25 mouse cellular contexts compared by ENCODE assay signal in the genomic region with DNA sequence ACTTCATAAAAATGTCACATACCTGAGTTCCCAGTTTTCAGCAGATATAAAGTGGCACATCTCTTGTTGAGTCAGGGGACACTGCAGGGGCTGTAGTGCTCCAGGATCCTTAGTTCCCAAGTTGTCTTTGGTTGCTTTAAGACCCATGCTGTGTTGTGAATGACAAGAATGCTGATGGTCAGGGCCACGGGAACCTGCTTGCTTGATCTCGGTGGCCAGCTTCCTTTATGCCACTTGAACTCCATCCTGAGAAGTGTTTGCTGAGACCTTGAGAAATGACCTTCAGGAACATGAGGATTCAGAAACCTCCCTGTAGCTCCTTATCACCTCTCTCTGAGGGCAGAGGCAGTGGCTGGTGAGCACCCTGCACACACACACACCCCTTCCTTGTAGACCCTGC.
"Had no signal": no experiment of that assay in that cellular context is flagged by ENCODE, and none has a peak within 500 bp of the region (broad histone marks: within the 10 kb centered on the region; RNA-seq: fewer than 3 reads in every experiment).

No protein-coding gene starts in this region.

- ATAC-seq: inflammation-experienced regulatory T-cells, adult 6 months; intestine, embryonic 15.5 days; intestine, postnatal 0 days; liver, embryonic 12.5 days had no signal

- H3K27ac ChIP-seq: heart, embryonic 13.5 days; heart, embryonic 15.5 days; hindbrain, embryonic 13.5 days; hindbrain, embryonic 15.5 days; intestine, embryonic 15.5 days; layer of hippocampus, adult 2 months; limb, embryonic 13.5 days; limb, embryonic 15.5 days; liver, embryonic 12.5 days; liver, embryonic 14.5 days had no signal

- DNase-seq: gastrocnemius, postnatal 14 days; gastrocnemius, postnatal 36 days; heart, adult 18-20 months; heart, postnatal 14 days; heart, postnatal 36 days; kidney, adult 18-20 months; kidney, adult 8-10 months; kidney, postnatal 10 days; kidney, postnatal 25 days; kidney, postnatal 4 days; layer of hippocampus, postnatal 36 days; left cerebral cortex, postnatal 4 days had no signal

- H3K27me3 ChIP-seq: heart, embryonic 13.5 days; heart, embryonic 15.5 days; hindbrain, embryonic 13.5 days; hindbrain, embryonic 15.5 days; intestine, embryonic 15.5 days; limb, embryonic 13.5 days; limb, embryonic 15.5 days; liver, embryonic 12.5 days had no signal

- H3K9me3 ChIP-seq: heart, embryonic 13.5 days; heart, embryonic 15.5 days; hindbrain, embryonic 13.5 days; hindbrain, embryonic 15.5 days; intestine, embryonic 15.5 days; limb, embryonic 13.5 days; limb, embryonic 15.5 days; liver, embryonic 12.5 days had no signal

- H3K36me3 ChIP-seq: heart, embryonic 15.5 days; hindbrain, embryonic 15.5 days; limb, embryonic 15.5 days had no signal

- H3K4me1 ChIP-seq: intestine, embryonic 15.5 days; liver, embryonic 12.5 days had no signal

- H3K4me2 ChIP-seq: heart, embryonic 11.5 days; heart, embryonic 13.5 days; heart, embryonic 15.5 days; hindbrain, embryonic 13.5 days; hindbrain, embryonic 15.5 days; intestine, embryonic 15.5 days; limb, embryonic 13.5 days; limb, embryonic 15.5 days; liver, embryonic 12.5 days had no signal

- H3K9ac ChIP-seq: heart, embryonic 13.5 days; heart, embryonic 15.5 days; hindbrain, embryonic 13.5 days; hindbrain, embryonic 15.5 days; intestine, embryonic 15.5 days; limb, embryonic 13.5 days; limb, embryonic 15.5 days; liver, embryonic 12.5 days; liver, embryonic 14.5 days had no signal

- H3K4me3 ChIP-seq: heart, embryonic 13.5 days; heart, embryonic 15.5 days; hindbrain, embryonic 13.5 days; hindbrain, embryonic 15.5 days; intestine, embryonic 15.5 days; layer of hippocampus, adult 2 months; limb, embryonic 13.5 days; limb, embryonic 15.5 days; liver, embryonic 12.5 days had no signal
